Mouse (Mus musculus) right cerebral cortex, postnatal 4 days (tissue): ENCODE data around the gene Prelp.
A peak's percentile ranks its signal among the peaks of the same experiment; 100 is the strongest.

ENCODE experiments used
- DNase-seq: peaks from one replicate; pipeline ENCODE4 v3.0.0-alpha.2; 2022

Prelp gene

DNA sequence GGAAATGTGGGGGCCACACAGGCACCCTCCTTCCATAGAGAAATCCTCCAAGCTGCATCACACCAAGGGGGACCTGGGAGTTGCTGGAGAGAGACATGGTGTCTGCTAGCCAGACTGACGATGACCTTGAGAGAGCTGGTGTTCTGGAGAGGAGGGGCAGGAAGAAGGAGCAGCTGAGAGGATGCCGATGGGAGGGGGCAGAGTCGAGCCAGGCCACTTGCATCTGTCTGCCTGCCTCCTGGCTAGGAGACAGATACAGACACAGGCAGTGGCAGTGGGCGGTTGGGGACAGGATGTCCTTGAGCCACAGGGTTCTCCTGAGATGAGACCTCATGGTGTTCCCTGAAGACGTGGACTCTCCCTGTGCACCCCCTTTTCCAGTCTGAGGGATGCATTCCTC lies 29.7 kb downstream of the Prelp start:
- DNase-seq, result no peak

DNA sequence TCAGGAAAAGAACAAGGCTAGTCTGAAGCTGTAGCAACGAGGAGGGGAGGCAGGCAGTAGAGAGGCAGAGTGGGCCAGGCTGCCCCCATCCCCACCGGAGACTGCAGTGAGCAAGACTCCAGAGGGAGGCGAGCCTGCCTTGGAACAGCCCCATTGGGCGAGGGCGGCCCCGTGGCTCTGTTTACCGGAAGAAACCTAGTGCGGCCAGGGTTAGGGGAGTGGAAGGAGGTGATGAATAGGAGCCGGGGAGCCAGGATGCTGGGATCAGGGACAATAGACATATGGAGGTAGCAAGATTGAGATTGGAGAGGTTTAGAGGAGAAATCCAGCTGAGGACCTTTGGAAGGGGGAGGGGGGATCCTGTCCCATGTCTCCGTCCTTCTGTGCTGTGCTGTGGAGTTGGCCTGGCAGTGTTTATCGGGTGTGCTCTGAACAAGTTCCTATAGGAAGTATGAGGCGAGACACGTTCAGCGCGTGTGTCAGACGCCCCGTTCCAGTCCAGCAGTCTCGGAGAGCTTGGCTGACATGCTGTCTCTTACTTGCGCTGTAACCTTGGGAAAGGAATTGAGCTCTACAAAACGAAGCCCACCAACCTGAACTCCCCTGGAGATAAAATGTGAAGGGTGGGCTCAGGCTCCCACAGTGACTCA lies 31.1 kb downstream of the Prelp start:
- DNase-seq, result no peak

DNA sequence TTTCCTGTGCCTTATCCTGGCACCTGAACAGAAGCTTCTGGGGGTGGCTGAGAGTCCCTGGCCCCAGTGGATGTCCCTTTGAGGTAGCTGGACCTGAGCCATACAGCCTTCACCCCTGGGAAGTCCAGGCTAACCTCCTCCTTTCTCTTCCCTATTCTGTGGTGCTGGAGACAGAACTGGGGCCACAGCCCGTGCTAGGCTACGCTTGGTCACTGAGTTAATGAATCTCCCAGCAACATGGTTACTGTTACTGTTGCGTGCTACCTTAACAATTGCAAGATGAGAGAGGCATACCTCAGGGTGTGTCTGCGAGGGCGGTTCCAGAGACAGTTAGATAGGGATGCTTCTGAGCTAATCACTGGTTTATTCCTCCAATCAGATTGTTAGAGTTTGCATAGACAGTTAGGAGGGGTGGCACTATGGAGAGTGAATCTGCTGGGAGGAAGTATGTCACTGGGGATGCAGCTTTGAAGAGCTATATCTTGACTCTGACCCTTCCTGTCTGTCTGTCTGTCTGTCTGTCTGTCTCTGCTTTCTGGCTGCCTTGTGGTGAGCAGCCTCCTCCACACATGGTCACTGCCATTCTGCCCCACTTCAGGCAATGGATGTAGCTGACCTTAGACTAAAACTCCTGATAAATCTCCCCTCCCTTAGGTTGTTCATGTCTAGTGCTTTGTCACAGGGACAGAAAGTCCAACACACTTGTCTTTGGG lies 33.5 kb downstream of the Prelp start:
- DNase-seq, result no peak

DNA sequence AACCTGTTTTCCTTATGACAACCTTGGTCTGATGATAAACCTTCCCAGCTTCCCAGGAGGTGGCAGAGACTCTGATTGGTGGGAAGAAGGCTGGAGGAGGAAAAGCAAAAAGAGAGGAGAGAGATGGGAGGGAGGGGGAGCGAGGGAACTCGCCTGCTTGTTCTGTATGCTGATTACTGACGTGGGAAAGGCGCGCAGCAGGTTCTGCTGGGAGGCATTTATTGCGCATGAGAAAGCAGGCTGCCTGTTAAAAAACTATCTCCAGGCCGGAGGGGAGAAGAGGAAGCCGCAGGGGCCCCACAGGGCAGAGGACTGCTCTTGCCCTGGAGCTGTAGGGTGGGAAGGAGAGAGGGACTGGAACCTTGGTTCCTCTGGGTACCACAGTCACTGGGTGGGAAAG lies 34.2 kb downstream of the Prelp start:
- DNase-seq, result peak; percentile 52

DNA sequence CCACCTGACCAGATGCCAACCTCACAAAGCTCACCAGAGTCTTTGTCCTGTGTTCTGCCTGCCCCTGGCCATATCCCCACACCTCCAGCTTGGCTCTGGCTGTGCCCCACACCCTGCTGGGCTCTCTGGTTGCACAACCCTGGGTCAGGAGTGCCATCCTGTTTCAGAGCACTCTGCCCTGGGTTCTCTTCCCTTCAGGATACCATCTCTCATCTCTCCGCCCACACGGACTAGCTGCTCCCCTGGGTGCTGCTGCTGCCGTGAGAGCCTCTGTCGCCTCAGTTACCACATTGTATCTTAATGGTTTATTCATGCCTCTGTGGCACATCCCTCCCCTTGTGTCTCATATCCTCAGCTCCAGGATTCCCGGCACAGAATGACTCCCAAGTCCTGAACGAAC lies 34.8 kb downstream of the Prelp start:
- DNase-seq, result no peak

GRCm38 (mm10) chr1:133885811-133886210 lies 35.4 kb downstream of the Prelp start:
- no peak for DNase-seq

GRCm38 (mm10) chr1:133884746-133885145 lies 36.5 kb downstream of the Prelp start:
- DNase-seq, result no peak

DNA sequence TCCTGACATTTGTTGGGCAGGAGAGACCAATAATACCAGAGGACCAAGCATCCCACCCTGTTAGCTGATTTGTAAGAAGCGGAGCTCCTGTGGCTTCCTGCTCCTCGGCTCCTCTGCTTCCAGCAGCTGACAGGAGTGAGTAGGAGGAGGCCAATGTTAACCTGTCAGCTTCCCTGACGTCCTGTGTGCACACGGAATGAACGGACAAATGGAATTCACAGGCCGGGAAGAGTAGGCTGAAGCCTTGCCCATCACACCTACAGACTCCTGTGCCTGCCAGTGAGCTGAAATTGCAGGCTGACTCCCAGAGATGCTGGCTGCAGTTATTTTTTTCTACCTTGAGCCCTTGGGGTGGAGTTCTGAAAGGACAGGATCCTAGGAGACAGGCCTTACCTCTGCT lies 37.1 kb downstream of the Prelp start:
- no peak for DNase-seq

DNA sequence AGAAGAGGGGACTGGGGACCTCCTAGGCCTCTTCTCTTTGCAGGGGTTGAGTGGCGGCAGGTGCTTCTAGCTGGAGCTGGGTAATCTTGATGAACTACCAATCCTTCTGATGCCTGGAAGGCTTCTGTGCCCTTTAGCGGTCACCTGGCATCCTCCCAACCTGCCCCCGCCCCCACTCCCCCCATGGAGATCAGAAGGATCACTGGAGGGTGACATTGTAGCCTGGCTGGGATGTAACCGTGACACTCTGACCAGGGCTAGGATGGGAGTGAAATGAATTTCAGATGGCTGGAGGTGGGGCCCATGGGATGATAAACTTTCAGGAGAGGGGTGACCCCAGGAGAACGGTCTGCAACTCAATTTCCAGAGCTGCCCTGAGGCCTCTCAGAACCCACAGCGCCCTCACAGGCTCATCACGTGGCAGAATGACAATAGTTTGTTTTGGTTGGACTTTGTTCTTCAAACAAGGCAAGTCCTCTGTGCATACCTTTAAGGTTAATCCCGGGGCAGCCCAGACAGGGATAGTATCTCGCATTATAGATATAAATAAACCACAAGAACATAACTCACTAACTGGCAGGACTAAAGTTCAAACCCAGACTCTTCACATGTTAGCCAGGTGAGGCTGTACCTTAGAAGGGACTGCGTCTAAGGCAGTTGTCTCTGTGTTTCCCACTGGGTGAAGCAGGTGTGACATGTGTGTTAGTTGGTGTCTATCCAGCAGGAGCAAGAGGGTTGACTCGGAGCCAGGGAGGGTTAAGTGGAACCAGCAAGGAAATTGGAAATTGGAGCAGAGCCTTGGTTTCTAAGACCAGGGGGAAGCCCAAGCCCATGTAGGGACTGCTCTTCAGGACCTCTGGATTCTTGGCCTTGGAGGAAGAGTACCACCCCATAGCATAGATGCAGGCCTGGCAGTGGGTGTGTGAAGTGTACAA lies 38.7 kb downstream of the Prelp start:
- no peak for DNase-seq

DNA sequence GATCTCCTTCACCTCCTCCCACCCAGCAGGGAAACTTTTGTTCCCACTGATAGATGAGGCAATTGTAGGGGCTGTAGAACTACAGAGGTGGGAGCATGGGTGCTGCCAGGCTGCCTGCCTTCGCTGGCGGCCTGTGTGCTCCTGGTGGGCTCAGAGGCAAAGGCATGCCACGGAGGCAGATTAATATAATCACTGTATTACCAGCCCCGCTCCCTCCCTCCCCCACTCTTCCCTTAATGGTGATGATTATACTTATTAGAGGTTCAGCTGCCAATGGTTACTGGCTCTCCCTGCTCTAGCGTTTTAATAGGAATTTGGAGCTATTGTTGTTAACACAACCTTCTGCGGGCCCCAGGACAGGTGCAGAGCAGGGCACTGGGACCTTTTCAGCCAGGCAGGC lies 39.4 kb downstream of the Prelp start:
- DNase-seq, result no peak

- no peak for DNase-seq
These were observed 42.3 kb downstream of the Prelp start for GRCm38 (mm10) chr1:133878825-133879423.

DNA sequence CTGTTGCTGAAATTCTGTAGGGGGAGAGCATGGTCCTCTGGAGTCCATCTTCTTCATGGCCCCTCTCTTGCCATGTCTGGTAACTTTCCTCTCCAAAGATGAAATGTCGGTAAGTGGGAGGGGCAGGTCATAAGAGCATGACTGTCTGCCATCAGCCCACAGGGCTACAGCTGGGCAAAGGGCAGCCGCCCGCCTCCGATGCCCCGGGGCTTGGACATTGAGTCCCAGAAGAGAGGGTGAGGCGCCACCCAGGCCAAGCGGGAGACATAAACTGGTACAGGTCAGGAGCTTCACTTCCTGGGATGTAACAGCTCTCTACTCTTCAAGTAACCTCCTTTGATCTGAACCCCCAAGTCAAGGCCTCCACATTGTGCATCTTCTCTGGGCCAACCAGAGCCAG lies 44.3 kb downstream of the Prelp start:
- no peak for DNase-seq

- no peak for DNase-seq
These were observed 48.0 kb downstream of the Prelp start for GRCm38 (mm10) chr1:133873086-133873813.

GRCm38 (mm10) chr1:133871241-133871640 lies 50.0 kb downstream of the Prelp start:
- DNase-seq, result no peak

GRCm38 (mm10) chr1:133869221-133869620 lies 52.0 kb downstream of the Prelp start:
- DNase-seq, result no peak

DNA sequence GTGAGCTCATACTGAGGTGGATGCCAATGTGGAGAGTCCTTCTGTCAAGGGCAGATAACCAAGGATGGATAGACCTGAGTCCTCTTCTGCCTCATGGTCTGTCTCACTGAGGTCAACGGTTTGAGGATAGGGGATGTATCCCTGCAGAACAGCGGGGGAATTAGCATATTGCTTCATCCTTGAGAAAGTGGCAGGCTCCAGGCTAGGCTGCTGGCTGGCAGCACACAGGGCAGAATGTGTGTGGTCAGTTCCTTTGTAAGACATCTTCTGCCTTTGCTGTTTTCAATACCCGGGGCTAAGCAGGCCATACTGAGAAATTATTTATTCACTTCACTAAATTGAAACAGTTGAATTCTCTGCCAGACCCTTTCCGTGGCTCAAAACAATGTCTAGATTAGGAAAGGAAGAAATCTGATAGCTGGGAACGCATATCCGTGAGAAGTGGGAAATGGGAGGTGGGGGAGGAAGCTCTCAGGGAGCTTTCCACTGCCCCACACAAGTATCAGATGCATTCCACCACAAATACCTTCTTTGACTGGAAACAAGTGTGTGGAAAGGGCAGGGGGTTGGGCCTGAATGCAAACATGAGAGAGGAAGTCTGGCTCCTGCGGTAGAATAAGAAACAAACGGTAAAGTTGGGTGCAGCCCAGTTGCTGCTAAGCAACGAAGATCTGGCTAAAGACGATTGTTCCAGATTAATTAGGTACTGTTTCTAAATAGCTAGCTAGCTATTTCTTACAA lies 57.8 kb downstream of the Prelp start:
- peak; percentile 16 for DNase-seq

- no peak for DNase-seq
These were observed 60.2 kb downstream of the Prelp start for GRCm38 (mm10) chr1:133861028-133861427.
